Mouse (Mus musculus): Measurements from ENCODE around the gene Hspb1.

DNA sequence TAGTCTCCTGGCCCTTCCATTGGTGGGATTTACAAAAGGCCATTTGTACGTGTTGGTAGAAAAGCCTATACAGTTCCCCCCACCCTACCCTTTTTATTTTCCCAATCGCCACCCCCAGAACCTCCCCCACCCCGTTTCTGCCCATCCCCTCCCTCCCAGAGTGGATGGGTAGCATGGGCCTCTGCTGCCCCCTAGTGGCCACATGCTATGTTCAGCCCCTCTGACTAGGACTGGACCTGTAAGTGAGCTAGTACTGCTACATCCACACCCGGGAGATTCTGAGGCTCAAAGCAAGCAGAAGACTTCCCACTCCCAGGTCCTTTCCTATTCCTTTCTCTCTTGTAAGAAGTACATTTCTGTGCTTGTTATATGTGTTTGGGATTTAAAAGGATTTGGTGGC is 32.6 kb upstream of the Hspb1 start:
- TF ChIP-seq CTCF (IDR thresholded peaks at IDR 0.05; ENCODE audit: low read depth, low read length) (peak; percentile 96), POLR2A (IDR thresholded peaks at IDR 0.05; ENCODE audit: insufficient read depth, low read length) (no peak)

Data from ES-Bruce4 (cell line).